ENCODE assay signal across 8 mouse cellular contexts in genomic region chr1:78195771-78196712, GRCm38 (mm10). TPM values are rescaled to one million over a fixed set of nuclear protein-coding genes. Genes with fewer than 3 reads are reported as not detected.
DNase-seq lines count a peak whose midpoint lies in the region; ATAC-seq and TF ChIP-seq lines count a peak whose summit lies in the region.

No protein-coding gene starts in this region.

- no peak for TF ChIP-seq POLR2A in brain, embryonic 14.5 days (IDR thresholded peaks at IDR 0.05; ENCODE audit: borderline replicate concordance, extremely low read depth, insufficient read depth, insufficient read length, poor library complexity, severe bottlenecking)

- peaks cover 99% of the 10 kb centered on the region for H3K27me3 ChIP-seq in heart, embryonic 13.5 days (replicated peaks)
- peaks cover 46% of the 10 kb centered on the region for H3K27me3 ChIP-seq in hindbrain, embryonic 15.5 days
- H3K27me3 ChIP-seq in midbrain, postnatal 0 days (ENCODE audit: insufficient read depth, low read length) = peaks cover 58% of the 10 kb centered on the region

- peak overlapping the region; percentile 68 for H3K4me2 ChIP-seq in heart, embryonic 13.5 days
- peak overlapping the region; percentile 49 for H3K4me2 ChIP-seq in hindbrain, embryonic 15.5 days
- H3K4me2 ChIP-seq in midbrain, postnatal 0 days (ENCODE audit: low read depth, low read length, poor library complexity, severe bottlenecking) = peak overlapping the region; percentile 40

- no peak for ATAC-seq in heart, embryonic 13.5 days (ENCODE audit: extremely low read depth, insufficient number of reproducible peaks, low FRiP score, low TSS enrichment)
- ATAC-seq in hindbrain, embryonic 15.5 days (ENCODE audit: low FRiP score, low read depth) = no peak; the same call in 1 of the 2 replicates
- ATAC-seq in midbrain, postnatal 0 days (ENCODE audit: low FRiP score) = no peak
- ATAC-seq in erythroblast, adult 5-6 weeks (replicated peaks; ENCODE audit: low FRiP score, poor library complexity, severe bottlenecking) = no peak

- H3K4me1 ChIP-seq in heart, embryonic 13.5 days = peaks cover 16% of the 10 kb centered on the region
- H3K4me1 ChIP-seq in hindbrain, embryonic 15.5 days (replicated peaks) = peaks cover 9% of the 10 kb centered on the region; the same call in 1 of the 2 replicates
- no peaks in the 10 kb centered on the region for H3K4me1 ChIP-seq in midbrain, postnatal 0 days (ENCODE audit: insufficient read depth, low read length)

- H3K27ac ChIP-seq in heart, embryonic 13.5 days (replicated peaks) = no peak overlapping the region
- H3K27ac ChIP-seq in hindbrain, embryonic 15.5 days (replicated peaks) = peak overlapping the region; percentile 77
- 0 out of 2 replicates have a peak overlapping the region, but pooled peaks have one; percentile 32 for H3K27ac ChIP-seq in midbrain, postnatal 0 days (ENCODE audit: low read depth, low read length)

- H3K4me3 ChIP-seq in heart, embryonic 13.5 days = peak overlapping the region; percentile 46
- peak overlapping the region; percentile 41 for H3K4me3 ChIP-seq in hindbrain, embryonic 15.5 days
- peak overlapping the region; percentile 39 for H3K4me3 ChIP-seq in midbrain, postnatal 0 days (ENCODE audit: low read depth, low read length)

- DNase-seq in heart, adult 9 months (ENCODE audit: low spot score in 2 of 2) = no peak
- peak; percentile 61 for DNase-seq in brain, embryonic 14.5 days (ENCODE audit: low read depth)
- no peak for DNase-seq in midbrain, postnatal 0 days (ENCODE audit: low spot score)
- no peak for DNase-seq in gastrocnemius, adult 8-10 months (ENCODE audit: low spot score in 2 of 2)
- no peak for DNase-seq in lung, postnatal 25 days (ENCODE audit: low spot score)

- no peaks in the 10 kb centered on the region for H3K9me3 ChIP-seq in heart, embryonic 13.5 days
- no peaks in the 10 kb centered on the region for H3K9me3 ChIP-seq in hindbrain, embryonic 15.5 days
- H3K9me3 ChIP-seq in midbrain, postnatal 0 days (ENCODE audit: low read length) = no peaks in the 10 kb centered on the region

- no peaks in the 10 kb centered on the region for H3K36me3 ChIP-seq in heart, embryonic 13.5 days
- H3K36me3 ChIP-seq in hindbrain, embryonic 15.5 days = no peaks in the 10 kb centered on the region
- no peaks in the 10 kb centered on the region for H3K36me3 ChIP-seq in midbrain, postnatal 0 days (ENCODE audit: insufficient read depth, low read length)

- no peak for TF ChIP-seq CTCF in brain, embryonic 14.5 days (IDR thresholded peaks at IDR 0.05; ENCODE audit: borderline replicate concordance, extremely low read depth, insufficient read depth, insufficient read length)
- no peak for TF ChIP-seq CTCF in midbrain, postnatal 0 days (IDR thresholded peaks at IDR 0.05)

- WGBS in heart, embryonic 13.5 days = 1% methylated on average over 42 of the region's 42 CpGs
- WGBS in hindbrain, embryonic 15.5 days = 1% methylated on average over 42 of the region's 42 CpGs
- 2% methylated on average over 42 of the region's 42 CpGs for WGBS in midbrain, postnatal 0 days

- H3K9ac ChIP-seq in heart, embryonic 13.5 days = 0 out of 2 replicates have a peak overlapping the region, but pooled peaks have one; percentile 2
- H3K9ac ChIP-seq in hindbrain, embryonic 15.5 days = peak overlapping the region; percentile 47
- H3K9ac ChIP-seq in midbrain, postnatal 0 days (replicated peaks; ENCODE audit: low read length, poor library complexity, severe bottlenecking) = peak overlapping the region; percentile 29; the same call in 1 of the 2 replicates

RNA-seq across cellular contexts. Expression of gene Pax3, which starts 0.9 kb away (rescaled TPM):
- 0.09 TPM in 1 of 2 replicates, not detected in the other for polyA plus RNA-seq in heart, embryonic 13.5 days (2015; fragmentation: Nextera tagmentation; extraction: Ambion mirVana)
- 4.8 and 10.6 TPM in 2 replicates for polyA plus RNA-seq in brain, embryonic 14.5 days (2012; rRNA removed)
- 14.0 and 16.3 TPM in 2 replicates for polyA plus RNA-seq in hindbrain, embryonic 15.5 days (2015; fragmentation: Nextera tagmentation; extraction: Ambion mirVana)
- total RNA-seq in midbrain, postnatal 0 days (2014; rRNA removed) = 5.3 and 5.8 TPM in 2 replicates
- 4.4 and 4.5 TPM in 2 replicates for polyA plus RNA-seq in midbrain, postnatal 0 days (2015; fragmentation: Nextera tagmentation; extraction: Ambion mirVana)
- not detected for total RNA-seq in gastrocnemius, adult 8-10 months (2022)
- not detected in 2 replicates for total RNA-seq in erythroblast, adult 5-6 weeks (2015; ENCODE audit: low replicate concordance)
- not detected in 2 replicates for total RNA-seq in erythroblast, adult 5-6 weeks (2017; ENCODE audit: low replicate concordance)
